Comparison of ENCODE assay signal across 15 mouse cellular contexts in genomic region chr9:113019576-113019975, GRCm38 (mm10).
A peak's percentile ranks its signal among the peaks of the same experiment; 100 is the strongest.
DNase-seq lines count a peak whose midpoint lies in the region; ATAC-seq and TF ChIP-seq lines count a peak whose summit lies in the region.
"Had no signal": no experiment of that assay in that cellular context is flagged by ENCODE, and none has a peak within 500 bp of the region (broad histone marks: within the 10 kb centered on the region; RNA-seq: fewer than 3 reads in every experiment).

No protein-coding gene starts in this region.

- H3K4me2 ChIP-seq in hindbrain, embryonic 14.5 days (replicated peaks), result no peak overlapping the region
- H3K4me2 ChIP-seq in hindbrain, embryonic 12.5 days (replicated peaks), result no peak overlapping the region
- no peak overlapping the region for H3K4me2 ChIP-seq in heart, embryonic 11.5 days
- H3K4me2 ChIP-seq: hindbrain, embryonic 15.5 days; lung, embryonic 14.5 days; neural tube, embryonic 15.5 days had no signal

- no peak for TF ChIP-seq CTCF in cortical plate, adult 2 months (IDR thresholded peaks at IDR 0.05; ENCODE audit: extremely low read depth, insufficient read depth, low read length)

- H3K36me3 ChIP-seq in hindbrain, embryonic 14.5 days (replicated peaks; ENCODE audit: control insufficient read depth, insufficient read depth), result no peaks in the 10 kb centered on the region
- no peaks in the 10 kb centered on the region for H3K36me3 ChIP-seq in hindbrain, embryonic 12.5 days
- H3K36me3 ChIP-seq in heart, embryonic 11.5 days (ENCODE audit: control insufficient read depth, insufficient read depth, low read length), result no peaks in the 10 kb centered on the region
- H3K36me3 ChIP-seq: G1E; hindbrain, embryonic 15.5 days; neural tube, embryonic 15.5 days had no signal

- no peaks in the 10 kb centered on the region for H3K27me3 ChIP-seq in hindbrain, embryonic 14.5 days (ENCODE audit: control insufficient read depth, insufficient read depth, low read length)
- H3K27me3 ChIP-seq in hindbrain, embryonic 12.5 days, result no peaks in the 10 kb centered on the region
- no peaks in the 10 kb centered on the region for H3K27me3 ChIP-seq in heart, embryonic 11.5 days (ENCODE audit: control insufficient read depth, insufficient read depth, low read length)
- H3K27me3 ChIP-seq: hindbrain, embryonic 15.5 days; neural tube, embryonic 15.5 days had no signal

- WGBS in hindbrain, embryonic 14.5 days, result 51% methylated on average over 6 of the region's 6 CpGs
- WGBS in hindbrain, embryonic 12.5 days, result 72% methylated on average over 6 of the region's 6 CpGs
- WGBS in heart, embryonic 11.5 days (ENCODE audit: insufficient replicate concordance), result 82% methylated on average over 6 of the region's 6 CpGs

- no peak overlapping the region for H3K27ac ChIP-seq in hindbrain, embryonic 14.5 days
- H3K27ac ChIP-seq in hindbrain, embryonic 12.5 days, result no peak overlapping the region
- H3K27ac ChIP-seq in cortical plate, adult 2 months (ENCODE audit: insufficient read depth, low read length), result peak overlapping the region; percentile 60
- H3K27ac ChIP-seq in heart, embryonic 11.5 days (ENCODE audit: low read depth, low read length), result no peak overlapping the region
- H3K27ac ChIP-seq: hindbrain, embryonic 15.5 days; neural tube, embryonic 15.5 days had no signal

- intact Hi-C loops in left cerebral cortex, postnatal 4 days (cut with DNase I), result loop anchor here (10.0 kb wide), 2 partner anchors 215 to 285 kb away; no protein-coding TSS in a partner anchor
- intact Hi-C loops in left cerebral cortex, postnatal 14 days (cut with DNase I), result no loop called here

- no peak for TF ChIP-seq POLR2A in cortical plate, adult 2 months (IDR thresholded peaks at IDR 0.05; ENCODE audit: extremely low read depth, insufficient read depth, low read length)

- H3K4me1 ChIP-seq in hindbrain, embryonic 14.5 days (replicated peaks; ENCODE audit: control insufficient read depth, insufficient read depth, low read length), result no peaks in the 10 kb centered on the region
- H3K4me1 ChIP-seq in hindbrain, embryonic 12.5 days, result no peaks in the 10 kb centered on the region
- H3K4me1 ChIP-seq in cortical plate, adult 2 months (ENCODE audit: control insufficient read depth, insufficient read depth, low read length), result no peaks in the 10 kb centered on the region
- H3K4me1 ChIP-seq in heart, embryonic 11.5 days (ENCODE audit: control insufficient read depth, insufficient read depth, low read length), result no peaks in the 10 kb centered on the region
- H3K4me1 ChIP-seq: hindbrain, embryonic 15.5 days had no signal

- no peak overlapping the region for H3K9ac ChIP-seq in hindbrain, embryonic 14.5 days
- H3K9ac ChIP-seq in hindbrain, embryonic 12.5 days, result no peak overlapping the region
- H3K9ac ChIP-seq in heart, embryonic 11.5 days (ENCODE audit: low read depth, low read length), result no peak overlapping the region
- H3K9ac ChIP-seq: hindbrain, embryonic 15.5 days; lung, embryonic 14.5 days; neural tube, embryonic 15.5 days had no signal

- no peak for ATAC-seq in hindbrain, embryonic 14.5 days (ENCODE audit: low FRiP score)
- ATAC-seq in hindbrain, embryonic 12.5 days (ENCODE audit: low FRiP score), result no peak
- ATAC-seq in heart, embryonic 11.5 days (replicated peaks; ENCODE audit: insufficient number of reproducible peaks, low FRiP score, low TSS enrichment), result no peak

- H3K9me3 ChIP-seq in hindbrain, embryonic 14.5 days (ENCODE audit: control insufficient read depth, low read length), result no peaks in the 10 kb centered on the region
- H3K9me3 ChIP-seq in hindbrain, embryonic 12.5 days (replicated peaks), result no peaks in the 10 kb centered on the region
- H3K9me3 ChIP-seq in heart, embryonic 11.5 days (replicated peaks; ENCODE audit: control insufficient read depth, low read length), result no peaks in the 10 kb centered on the region
- H3K9me3 ChIP-seq: hindbrain, embryonic 15.5 days; neural tube, embryonic 15.5 days had no signal

- H3K4me3 ChIP-seq in hindbrain, embryonic 14.5 days (replicated peaks; ENCODE audit: low read length), result no peak overlapping the region
- no peak overlapping the region for H3K4me3 ChIP-seq in hindbrain, embryonic 12.5 days
- no peak overlapping the region for H3K4me3 ChIP-seq in cortical plate, adult 2 months (ENCODE audit: insufficient read depth, low read length)
- H3K4me3 ChIP-seq in heart, embryonic 11.5 days (ENCODE audit: low read depth, low read length), result no peak overlapping the region
- H3K4me3 ChIP-seq: hindbrain, embryonic 15.5 days; neural tube, embryonic 15.5 days had no signal

- peak; percentile 23 for DNase-seq in hindbrain, embryonic 14.5 days (ENCODE audit: low spot score)
- DNase-seq in left cerebral cortex, postnatal 4 days, result peak; percentile 30
- no peak for DNase-seq in left cerebral cortex, postnatal 14 days (ENCODE audit: low spot score in 2 of 2)
- DNase-seq in cerebellum, adult 18-20 months, result peak; percentile 45 to 55
- no peak for DNase-seq in T-cell, adult 2 months (ENCODE audit: low spot score)
- DNase-seq: adrenal gland, postnatal 25 days; lung, embryonic 14.5 days; right cerebral cortex, adult 18-20 months; thymus, adult 2 months had no signal

Comparison
In these comparisons a context has a peak if more than half of its experiments do, and no peak if none do; other contexts are left out.
1. DNase-seq: peak in hindbrain, embryonic 14.5 days (single experiment), left cerebral cortex, postnatal 4 days (single experiment) and cerebellum, adult 18-20 months (2 of 2); none in left cerebral cortex, postnatal 14 days (0 of 2) and T-cell, adult 2 months (single experiment).